Mouse (Mus musculus) CH12.LX (cell line): Measurements from ENCODE around the gene Btbd10.

ENCODE experiments used
- CHD1 ChIP-seq: IDR thresholded peaks from 2 replicates; pipeline ENCODE4 v1.6.1; 2012; ENCODE audit warnings: low read depth, low read length, improper control_type of control experiment, inconsistent platforms
- CTCF ChIP-seq, 2 experiments: IDR thresholded peaks in 1 of 2; conservative IDR thresholded peaks in 1 of 2; 2 replicates each; pipeline ENCODE4 v1.5.1; 2011 to 2012; ENCODE audit warnings: low read depth in 2 of 2, low read length in 2 of 2, improper control_type of control experiment in 1 of 2, inconsistent platforms in 1 of 2, mild to moderate bottlenecking in 1 of 2, moderate library complexity in 1 of 2
- EP300 ChIP-seq: IDR thresholded peaks from 2 replicates; pipeline ENCODE4 v1.6.1; 2011; ENCODE audit warnings: low read length, improper control_type of control experiment
- GABPA ChIP-seq: IDR thresholded peaks from 2 replicates; pipeline ENCODE4 v1.6.1; 2012; ENCODE audit warnings: low read depth, low read length, improper control_type of control experiment, inconsistent platforms; ENCODE audit not compliant: insufficient replicate concordance
- HCFC1 ChIP-seq: IDR thresholded peaks from 2 replicates; pipeline ENCODE4 v1.6.1; 2012; ENCODE audit warnings: low read depth, mild to moderate bottlenecking, inconsistent platforms, low read length, improper control_type of control experiment
- MXI1 ChIP-seq: IDR thresholded peaks from 2 replicates; pipeline ENCODE4 v1.6.1; 2011; ENCODE audit warnings: mild to moderate bottlenecking, low read depth, low read length, improper control_type of control experiment
- POLR2A ChIP-seq: IDR thresholded peaks from 2 replicates; pipeline ENCODE4 v1.6.1; 2011; ENCODE audit warnings: low read depth, mild to moderate bottlenecking, improper control_type of control experiment, low read length
- RCOR1 ChIP-seq: conservative IDR thresholded peaks from 2 replicates; pipeline ENCODE4 v1.6.1; 2012; ENCODE audit warnings: low read depth, mild to moderate bottlenecking, inconsistent platforms, low read length, improper control_type of control experiment
- TCF12 ChIP-seq: IDR thresholded peaks from 2 replicates; pipeline ENCODE4 v1.6.1; 2014; ENCODE audit warnings: low read depth, mild to moderate bottlenecking, inconsistent platforms, low read length, improper control_type of control experiment
- USF2 ChIP-seq: conservative IDR thresholded peaks from 2 replicates; pipeline ENCODE4 v1.6.1; 2011; ENCODE audit warnings: low read depth, low read length, improper control_type of control experiment
- ZC3H11A ChIP-seq: IDR thresholded peaks from 2 replicates; pipeline ENCODE4 v1.6.1; 2012; ENCODE audit warnings: low read depth, mild to moderate bottlenecking, inconsistent platforms, low read length, improper control_type of control experiment
- ZKSCAN1 ChIP-seq: IDR thresholded peaks from 2 replicates; pipeline ENCODE4 v1.6.1; 2012; ENCODE audit warnings: low read depth, inconsistent platforms, low read length, improper control_type of control experiment, borderline replicate concordance
- ZMIZ1 ChIP-seq: IDR thresholded peaks from 2 replicates; pipeline ENCODE4 v1.6.1; 2012; ENCODE audit warnings: low read depth, mild to moderate bottlenecking, inconsistent platforms, low read length, improper control_type of control experiment

DNA sequence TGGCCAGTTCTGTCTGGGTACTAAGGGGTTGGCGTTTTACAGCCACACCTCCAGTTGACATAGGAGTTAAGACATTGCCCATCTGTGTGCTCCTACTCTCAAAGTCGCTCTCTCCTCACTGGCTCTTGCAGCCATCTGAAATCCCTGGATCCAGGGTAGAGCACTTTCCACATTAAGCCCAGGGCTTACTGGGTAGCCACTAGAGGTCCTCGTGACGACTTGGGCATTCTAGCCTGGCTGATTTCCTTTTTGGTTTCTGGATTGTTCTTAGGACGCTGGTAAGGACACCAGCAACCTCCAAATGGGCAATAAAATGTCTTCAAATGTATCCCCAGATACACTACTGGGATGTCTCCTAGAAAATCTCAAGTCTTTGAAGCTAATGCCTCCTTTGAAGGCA, 39.5 kb upstream of the Btbd10 start:
- TF ChIP-seq GABPA (no peak), CTCF (conservative IDR thresholded peaks at IDR 0.05 in 1 of 2, IDR thresholded peaks at IDR 0.05 in 1 of 2; ENCODE audit: low read depth in 2 of 2, low read length in 2 of 2) (peak; percentile 10 to 50; a peak in 2 of 4 replicates), EP300 (no peak), ZMIZ1 (no peak), RCOR1 (no peak), MXI1 (no peak), ZC3H11A (no peak), CHD1 (no peak), POLR2A (no peak), USF2 (no peak), HCFC1 (no peak), TCF12 (no peak), ZKSCAN1 (no peak)
